Mouse (Mus musculus) forebrain, embryonic 11.5 days (tissue): ENCODE data around the gene Eef1akmt4. TPM values are rescaled to one million over a fixed set of nuclear protein-coding genes. Genes with fewer than 3 reads are reported as not detected.

ENCODE experiments used
- microRNA counts: library from miRNA; unstranded; fragments of <30 nt; microRNA quantifications from one replicate; lab custom pipeline; 2015
- microRNA-seq: library from miRNA; unstranded; fragments of <30 nt; microRNA quantifications from one replicate; pipeline ENCODE4, GENCODE M21; 2016; ENCODE audit not compliant: insufficient number of aligned reads
- polyA plus RNA-seq: library from polyadenylated mRNA; unstranded; fragments of >200 nt; fragmentation: Nextera tagmentation; extraction: Ambion mirVana; gene quantifications from 2 replicates; pipeline ENCODE4 v1.2.1, GENCODE M21; 2014

Gene Eef1akmt4
- polyA plus RNA-seq, 1 experiment from 2014 or later, result 28.2 TPM

MicroRNAs within 50 kb of the gene (microRNA counts, 519-probe panel; counts per million panel counts)
- microRNA mmu-miR-1224 (lab: Ali Mortazavi, UCI), result 4,835 counts per million, percentile 50 among the panel's probes with 10 or more counts

Small RNA genes lying within 50 kb of the gene (microRNA-seq; reads per million reads assigned to microRNA genes)
- gene Mir1224, result 3.4 reads per million

Other genes with a start within 250 kb of the Eef1akmt4 start
- 68.8 and 68.9 TPM in 2 replicates for gene Abcc5, start 185.2 kb upstream of the Eef1akmt4 start, polyA plus RNA-seq
- gene Eif2b5, start 112.8 kb upstream of the Eef1akmt4 start, polyA plus RNA-seq, result 135 and 138 TPM in 2 replicates
- 42.8 and 45.4 TPM in 2 replicates for gene Dvl3, start 94.6 kb upstream of the Eef1akmt4 start, polyA plus RNA-seq
- 797 and 824 TPM in 2 replicates for gene Ap2m1, start 76.1 kb upstream of the Eef1akmt4 start, polyA plus RNA-seq
- gene Abcf3, start 63.0 kb upstream of the Eef1akmt4 start, polyA plus RNA-seq, result 51.6 and 55.9 TPM in 2 replicates
- gene Vwa5b2, start 22.1 kb upstream of the Eef1akmt4 start, polyA plus RNA-seq, result 0.80 and 1.4 TPM in 2 replicates
- gene Gm49333, start within 50 bp of the Eef1akmt4 start, polyA plus RNA-seq, result 0.68 TPM in 1 of 2 replicates, not detected in the other
- gene Alg3, start 142 bp downstream of the Eef1akmt4 start, polyA plus RNA-seq, result 46.9 and 58.9 TPM in 2 replicates
- 5.0 and 5.3 TPM in 2 replicates for gene Camk2n2, start 9.7 kb downstream of the Eef1akmt4 start, polyA plus RNA-seq
- gene Ece2, start 18.2 kb downstream of the Eef1akmt4 start, polyA plus RNA-seq, result 4.9 and 5.6 TPM in 2 replicates
- 469 and 503 TPM in 2 replicates for gene Psmd2, start 40.1 kb downstream of the Eef1akmt4 start, polyA plus RNA-seq
- 186 and 187 TPM in 2 replicates for gene Eif4g1, start 56.7 kb downstream of the Eef1akmt4 start, polyA plus RNA-seq
- 15.2 and 16.3 TPM in 2 replicates for gene Fam131a, start 81.6 kb downstream of the Eef1akmt4 start, polyA plus RNA-seq
- 116 and 121 TPM in 2 replicates for gene Polr2h, start 106.1 kb downstream of the Eef1akmt4 start, polyA plus RNA-seq
- 16.5 and 20.5 TPM in 2 replicates for gene Clcn2, start 106.2 kb downstream of the Eef1akmt4 start, polyA plus RNA-seq
- gene Chrd, start 121.5 kb downstream of the Eef1akmt4 start, polyA plus RNA-seq, result 1.9 and 2.3 TPM in 2 replicates
- 0.24 and 0.51 TPM in 2 replicates for gene Thpo, start 122.9 kb downstream of the Eef1akmt4 start, polyA plus RNA-seq